Mouse (Mus musculus): ENCODE measurements around the gene Banf1.

Banf1 gene

DNA sequence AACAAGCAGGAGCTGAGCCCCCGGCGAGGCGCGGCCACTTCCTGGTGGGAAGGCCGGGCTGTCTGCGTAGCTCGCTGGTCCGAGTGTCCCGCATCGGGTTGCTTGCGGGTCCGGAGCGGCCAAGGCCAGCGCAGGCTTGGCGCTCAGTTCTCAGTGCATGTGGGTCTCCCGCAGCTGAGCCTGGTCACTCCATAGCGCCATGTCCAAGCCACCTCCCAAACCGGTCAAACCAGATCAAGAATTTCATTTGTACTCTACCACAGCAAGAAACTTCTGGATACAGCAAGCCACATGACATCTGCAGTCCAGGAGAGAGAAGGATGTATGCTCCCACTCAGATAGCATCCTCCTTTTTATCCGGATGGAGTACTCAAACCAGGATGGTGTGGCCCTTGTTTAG lies 39.0 kb downstream of the Banf1 start:
- ATAC-seq (ENCODE audit: insufficient number of reproducible peaks, low FRiP score, low TSS enrichment) = no peak

- no peak for ATAC-seq (ENCODE audit: insufficient number of reproducible peaks, low FRiP score, low TSS enrichment)
Observed at GRCm38 (mm10) chr19:5323801-5324200, 43.2 kb downstream of the Banf1 start.

Measured in cerebellum, adult (tissue).